Mouse (Mus musculus) kidney, embryonic 14.5 days (tissue): Measurements from ENCODE around the gene Msantd1. TPM values are rescaled to one million over a fixed set of nuclear protein-coding genes. Genes with fewer than 3 reads are reported as not detected.

Source experiments
- ATAC-seq: fragments of 200-750 bp; cut with Nextera tagmentation; 2 replicates; pipeline ENCODE4 v1.8.0; 2017; ENCODE audit warnings: moderate number of reproducible peaks, mild to moderate bottlenecking, moderate TSS enrichment, moderate library complexity; ENCODE audit not compliant: low FRiP score, low TSS enrichment
- H3K27ac ChIP-seq: fragments of 300-500 bp; sonication (generic); 2 replicates; pipeline ENCODE4 v1.5.1; 2014; ENCODE audit warnings: low read depth, mild to moderate bottlenecking, low read length, moderate library complexity, mixed read lengths
- H3K27me3 ChIP-seq: fragments of 300-500 bp; sonication (generic); 2 replicates; pipeline ENCODE4 v1.6.1; 2014; ENCODE audit warnings: mild to moderate bottlenecking, low read length; ENCODE audit not compliant: control insufficient read depth, insufficient read depth
- H3K36me3 ChIP-seq: fragments of 300-500 bp; sonication (generic); 2 replicates; pipeline ENCODE4 v1.6.1; 2014; ENCODE audit warnings: low read length, mixed read lengths; ENCODE audit not compliant: control insufficient read depth, insufficient read depth
- H3K4me1 ChIP-seq: fragments of 300-500 bp; sonication (generic); 2 replicates; pipeline ENCODE4 v1.6.1; 2014; ENCODE audit warnings: low read length, mixed read lengths; ENCODE audit not compliant: control insufficient read depth, insufficient read depth
- H3K4me2 ChIP-seq: fragments of 300-500 bp; sonication (generic); replicated peaks from 2 replicates; pipeline ENCODE4 v1.6.1; 2014; ENCODE audit warnings: low read depth, mild to moderate bottlenecking, low read length
- H3K4me3 ChIP-seq: fragments of 300-500 bp; sonication (generic); 2 replicates; pipeline ENCODE4 v1.5.1; 2014; ENCODE audit warnings: mild to moderate bottlenecking, low read length
- H3K9ac ChIP-seq: fragments of 300-500 bp; sonication (generic); 2 replicates; pipeline ENCODE4 v1.6.1; 2014; ENCODE audit warnings: low read depth, mild to moderate bottlenecking, low read length, moderate library complexity
- H3K9me3 ChIP-seq: fragments of 300-500 bp; sonication (generic); 2 replicates; pipeline ENCODE4 v1.6.1; 2016; ENCODE audit warnings: low read length; ENCODE audit not compliant: control insufficient read depth
- WGBS: fragments of 180-500 bp; shearing (Covaris S2); extraction: QIAGEN DNeasy Blood & Tissue Kit; methylation state at CpG from one replicate; pipeline ENCODE4 v1.1.7; 2014; 5-methylcytosine and 5-hydroxymethylcytosine counted together
- polyA plus RNA-seq: library from polyadenylated mRNA; unstranded; fragments of >200 nt; fragmentation: Nextera tagmentation; extraction: Ambion mirVana; gene quantifications from 2 replicates; pipeline ENCODE4 v1.2.1, GENCODE M21; 2014

Msantd1 gene
- polyA plus RNA-seq, 1 experiment from 2014 or later = 1.0 TPM

- Histone ChIP-seq H3K36me3 (no peaks in the 10 kb centered on the region), H3K4me1 (peaks cover 19% of the 10 kb centered on the region), H3K4me3 (no peak overlapping the region), H3K27ac (peak overlapping the region; percentile 68; the same call in 1 of the 2 replicates), H3K4me2 (no peak overlapping the region), H3K9ac (no peak overlapping the region), H3K27me3 (no peaks in the 10 kb centered on the region), H3K9me3 (no peaks in the 10 kb centered on the region)
- ATAC-seq = 0 out of 2 replicates have a peak, but pooled peaks have one; percentile 38
- WGBS = 35% methylated on average over 4 of the region's 4 CpGs
Observed at GRCm38 (mm10) chr5:34932458-34932806, 24.6 kb downstream of the Msantd1 start.

- 96% methylated on average over 1 of the region's 1 CpGs for WGBS
- Histone ChIP-seq H3K9ac (no peak overlapping the region), H3K4me2 (no peak overlapping the region), H3K27me3 (no peaks in the 10 kb centered on the region), H3K36me3 (no peaks in the 10 kb centered on the region), H3K27ac (no peak overlapping the region), H3K4me3 (no peak overlapping the region), H3K9me3 (no peaks in the 10 kb centered on the region), H3K4me1 (peaks cover 19% of the 10 kb centered on the region)
- ATAC-seq = no peak
Observed at GRCm38 (mm10) chr5:34933461-34933860, 25.6 kb downstream of the Msantd1 start.

GRCm38 (mm10) chr5:34941710-34942470, 34.1 kb downstream of the Msantd1 start:
- Histone ChIP-seq H3K27ac (no peak overlapping the region), H3K4me2 (no peak overlapping the region), H3K4me1 (no peaks in the 10 kb centered on the region), H3K9me3 (no peaks in the 10 kb centered on the region), H3K27me3 (no peaks in the 10 kb centered on the region), H3K9ac (no peak overlapping the region), H3K4me3 (no peak overlapping the region), H3K36me3 (no peaks in the 10 kb centered on the region)
- ATAC-seq = no peak
- WGBS = 73% methylated on average over 10 of the region's 10 CpGs

GRCm38 (mm10) chr5:34943428-34943827, 35.6 kb downstream of the Msantd1 start:
- no peaks in the 10 kb centered on the region for H3K4me1 ChIP-seq
- H3K9ac ChIP-seq = no peak overlapping the region
- H3K4me2 ChIP-seq = no peak overlapping the region
- 89% methylated on average over 3 of the region's 3 CpGs for WGBS
- H3K36me3 ChIP-seq = no peaks in the 10 kb centered on the region
- no peaks in the 10 kb centered on the region for H3K9me3 ChIP-seq
- H3K4me3 ChIP-seq = no peak overlapping the region
- H3K27me3 ChIP-seq = no peaks in the 10 kb centered on the region
- ATAC-seq = no peak
- no peak overlapping the region for H3K27ac ChIP-seq

- Histone ChIP-seq H3K27me3 (no peaks in the 10 kb centered on the region), H3K9me3 (peaks cover 9% of the 10 kb centered on the region), H3K4me1 (peaks cover 9% of the 10 kb centered on the region), H3K9ac (peak within 1 kb of the TSS; percentile 95), H3K4me3 (peak within 1 kb of the TSS; percentile 91), H3K4me2 (peak within 1 kb of the TSS; percentile 69), H3K27ac (peak within 1 kb of the TSS; percentile 90), H3K36me3 (no peaks in the 10 kb centered on the region)
- ATAC-seq = peak; percentile 96
- WGBS = under 1% methylated on average over 59 of the region's 84 CpGs
Observed at GRCm38 (mm10) chr5:34948861-34949760, 41.3 kb downstream of the Msantd1 start, which contains the start of gene Rgs12. Gene Rgs12, plus strand, starts transcription at chr5:34949445.

GRCm38 (mm10) chr5:34949769-34950211, 42.0 kb downstream of the Msantd1 start:
- H3K4me1 ChIP-seq = peaks cover 12% of the 10 kb centered on the region
- no peaks in the 10 kb centered on the region for H3K27me3 ChIP-seq
- peak overlapping the region; percentile 90 for H3K27ac ChIP-seq
- 0% methylated on average over 12 of the region's 12 CpGs for WGBS
- H3K9ac ChIP-seq = peak overlapping the region; percentile 95
- H3K9me3 ChIP-seq = peaks cover 9% of the 10 kb centered on the region
- H3K4me3 ChIP-seq = peak overlapping the region; percentile 91
- ATAC-seq = no peak
- H3K36me3 ChIP-seq = no peaks in the 10 kb centered on the region
- peak overlapping the region; percentile 69 for H3K4me2 ChIP-seq

- WGBS = 74% methylated on average over 6 of the region's 6 CpGs
- peaks cover 9% of the 10 kb centered on the region for H3K9me3 ChIP-seq
- H3K9ac ChIP-seq = peak overlapping the region; percentile 95
- peaks cover 20% of the 10 kb centered on the region for H3K4me1 ChIP-seq
- H3K36me3 ChIP-seq = no peaks in the 10 kb centered on the region
- H3K27me3 ChIP-seq = no peaks in the 10 kb centered on the region
- ATAC-seq = no peak
- peak overlapping the region; percentile 91 for H3K4me3 ChIP-seq
- H3K27ac ChIP-seq = no peak overlapping the region
- peak overlapping the region; percentile 69 for H3K4me2 ChIP-seq
Observed at GRCm38 (mm10) chr5:34950486-34951160, 42.8 kb downstream of the Msantd1 start.

- Histone ChIP-seq H3K27ac (no peak overlapping the region), H3K27me3 (no peaks in the 10 kb centered on the region), H3K4me2 (no peak overlapping the region), H3K9me3 (peaks cover 9% of the 10 kb centered on the region), H3K4me1 (peaks cover 22% of the 10 kb centered on the region), H3K36me3 (no peaks in the 10 kb centered on the region), H3K4me3 (no peak overlapping the region), H3K9ac (no peak overlapping the region)
- 97% methylated on average over 8 of the region's 8 CpGs for WGBS
- no peak for ATAC-seq
Observed at GRCm38 (mm10) chr5:34951161-34951834, 43.5 kb downstream of the Msantd1 start.
